Mouse (Mus musculus) macrophage (primary cell): ENCODE data around the gene Malsu1. TPM values are rescaled to one million over a fixed set of nuclear protein-coding genes. Genes with fewer than 3 reads are reported as not detected.

Source experiments
- H3K27ac ChIP-seq: fragments of 350-480 bp; formaldehyde crosslinking; 2 replicates; pipeline ENCODE4 v1.9.0; 2021
- H3K36me3 ChIP-seq: fragments of 350-480 bp; formaldehyde crosslinking; 2 replicates; pipeline ENCODE4 v1.9.0; 2021; ENCODE audit errors: inconsistent target
- H3K4me3 ChIP-seq: fragments of 350-480 bp; formaldehyde crosslinking; 2 replicates; pipeline ENCODE4 v1.9.0; 2021; ENCODE audit errors: inconsistent target
- H3K79me2 ChIP-seq: fragments of 350-480 bp; formaldehyde crosslinking; 2 replicates; pipeline ENCODE4 v1.9.0; 2021; ENCODE audit errors: inconsistent target
- WGBS: methylation state at CpG from one replicate; pipeline ENCODE4 v1.1.7; 2026; ENCODE audit warnings: inconsistent platforms; ENCODE audit not compliant: missing documents; 5-methylcytosine and 5-hydroxymethylcytosine counted together
- polyA plus RNA-seq: library from polyadenylated mRNA; stranded (reverse); fragments of 250-400 nt; gene quantifications from 3 replicates; pipeline ENCODE4 v1.2.4, GENCODE M21; 2018; ENCODE audit warnings: inconsistent platforms

Gene Malsu1
- polyA plus RNA-seq, 1 experiment from 2014 or later = 5.4 TPM

- H3K36me3 ChIP-seq = no peaks in the 10 kb centered on the region
- no peaks in the 10 kb centered on the region for H3K79me2 ChIP-seq
- WGBS = 71% methylated on average over 5 of the region's 5 CpGs
- no peak overlapping the region for H3K27ac ChIP-seq
- no peak overlapping the region for H3K4me3 ChIP-seq
Measured at GRCm38 (mm10) chr6:49097596-49098110, 24.1 kb downstream of the Malsu1 start.

GRCm38 (mm10) chr6:49099086-49099485 is 25.5 kb downstream of the Malsu1 start:
- H3K79me2 ChIP-seq = no peaks in the 10 kb centered on the region
- H3K4me3 ChIP-seq = no peak overlapping the region
- 100% methylated on average over 1 of the region's 1 CpGs for WGBS
- no peaks in the 10 kb centered on the region for H3K36me3 ChIP-seq
- no peak overlapping the region for H3K27ac ChIP-seq

- no peak overlapping the region for H3K27ac ChIP-seq
- no peak overlapping the region for H3K4me3 ChIP-seq
- no peaks in the 10 kb centered on the region for H3K36me3 ChIP-seq
- 66% methylated on average over 15 of the region's 15 CpGs for WGBS
- no peaks in the 10 kb centered on the region for H3K79me2 ChIP-seq
Measured at GRCm38 (mm10) chr6:49106746-49107500, 33.3 kb downstream of the Malsu1 start.

- 81% methylated on average over 2 of the region's 2 CpGs for WGBS
- Histone ChIP-seq H3K36me3 (no peaks in the 10 kb centered on the region), H3K27ac (no peak overlapping the region), H3K79me2 (no peaks in the 10 kb centered on the region), H3K4me3 (no peak overlapping the region)
Measured at GRCm38 (mm10) chr6:49109196-49109595, 35.6 kb downstream of the Malsu1 start.

- H3K79me2 ChIP-seq = no peaks in the 10 kb centered on the region
- WGBS = 91% methylated on average over 7 of the region's 7 CpGs
- H3K27ac ChIP-seq = no peak overlapping the region
- H3K4me3 ChIP-seq = no peak overlapping the region
- H3K36me3 ChIP-seq = no peaks in the 10 kb centered on the region
Measured at GRCm38 (mm10) chr6:49113895-49114294, 40.3 kb downstream of the Malsu1 start.

GRCm38 (mm10) chr6:49114457-49114856 is 40.9 kb downstream of the Malsu1 start:
- no peak overlapping the region for H3K4me3 ChIP-seq
- H3K36me3 ChIP-seq = no peaks in the 10 kb centered on the region
- no peak overlapping the region for H3K27ac ChIP-seq
- 94% methylated on average over 6 of the region's 6 CpGs for WGBS
- no peaks in the 10 kb centered on the region for H3K79me2 ChIP-seq

- Histone ChIP-seq H3K36me3 (no peaks in the 10 kb centered on the region), H3K79me2 (no peaks in the 10 kb centered on the region), H3K4me3 (no peak overlapping the region), H3K27ac (no peak overlapping the region)
- WGBS = 63% methylated on average over 5 of the region's 5 CpGs
Measured at GRCm38 (mm10) chr6:49115550-49115949, 42.0 kb downstream of the Malsu1 start.

GRCm38 (mm10) chr6:49116241-49116640 is 42.6 kb downstream of the Malsu1 start:
- Histone ChIP-seq H3K27ac (no peak overlapping the region), H3K79me2 (no peaks in the 10 kb centered on the region), H3K4me3 (no peak overlapping the region), H3K36me3 (no peaks in the 10 kb centered on the region)
- 84% methylated on average over 8 of the region's 8 CpGs for WGBS

GRCm38 (mm10) chr6:49118446-49118845 is 44.9 kb downstream of the Malsu1 start:
- Histone ChIP-seq H3K79me2 (no peaks in the 10 kb centered on the region), H3K36me3 (no peaks in the 10 kb centered on the region), H3K27ac (no peak overlapping the region), H3K4me3 (no peak overlapping the region)
- WGBS = 91% methylated on average over 8 of the region's 8 CpGs

GRCm38 (mm10) chr6:49119462-49120135 is 46.0 kb downstream of the Malsu1 start:
- H3K4me3 ChIP-seq = no peak overlapping the region
- WGBS = 56% methylated on average over 1 of the region's 1 CpGs
- no peak overlapping the region for H3K27ac ChIP-seq
- no peaks in the 10 kb centered on the region for H3K36me3 ChIP-seq
- H3K79me2 ChIP-seq = no peaks in the 10 kb centered on the region

GRCm38 (mm10) chr6:49120370-49120769 is 46.8 kb downstream of the Malsu1 start:
- Histone ChIP-seq H3K79me2 (no peaks in the 10 kb centered on the region), H3K36me3 (no peaks in the 10 kb centered on the region), H3K4me3 (no peak overlapping the region), H3K27ac (no peak overlapping the region)
- WGBS = 91% methylated on average over 3 of the region's 3 CpGs

- Histone ChIP-seq H3K79me2 (no peaks in the 10 kb centered on the region), H3K4me3 (no peak overlapping the region), H3K27ac (no peak overlapping the region), H3K36me3 (no peaks in the 10 kb centered on the region)
Measured at GRCm38 (mm10) chr6:49130328-49130727, 56.7 kb downstream of the Malsu1 start.

GRCm38 (mm10) chr6:49131855-49132254 is 58.3 kb downstream of the Malsu1 start:
- WGBS = 98% methylated on average over 9 of the region's 9 CpGs
- H3K79me2 ChIP-seq = no peaks in the 10 kb centered on the region
- no peak overlapping the region for H3K4me3 ChIP-seq
- H3K27ac ChIP-seq = no peak overlapping the region
- H3K36me3 ChIP-seq = no peaks in the 10 kb centered on the region

GRCm38 (mm10) chr6:49132352-49133090 is 58.9 kb downstream of the Malsu1 start:
- H3K27ac ChIP-seq = no peak overlapping the region
- no peak overlapping the region for H3K4me3 ChIP-seq
- no peaks in the 10 kb centered on the region for H3K36me3 ChIP-seq
- 86% methylated on average over 6 of the region's 6 CpGs for WGBS
- H3K79me2 ChIP-seq = no peaks in the 10 kb centered on the region
